Mouse (Mus musculus) small intestine, adult 2 months (tissue): ENCODE data around the gene Fhad1.

Experiments used
- CTCF ChIP-seq: fragments of 200-500 bp; IDR thresholded peaks from 2 replicates; pipeline ENCODE4 v1.5.1; 2012; ENCODE audit warnings: low read depth, mild to moderate bottlenecking, control low read depth, inconsistent platforms, low read length, moderate library complexity, mixed read lengths; ENCODE audit not compliant: insufficient replicate concordance, insufficient read length; ENCODE audit errors: extremely low read depth
- POLR2A ChIP-seq: fragments of 200-500 bp; IDR thresholded peaks from 2 replicates; pipeline ENCODE4 v1.6.1; 2012; ENCODE audit warnings: low read depth, mild to moderate bottlenecking, control low read depth, inconsistent platforms, low read length, moderate library complexity

GRCm38 (mm10) chr4:141992530-141993204 lies 22.2 kb downstream of the Fhad1 start:
- TF ChIP-seq CTCF (no peak), POLR2A (no peak)
